Mouse (Mus musculus) A20 (cell line): ENCODE data around the gene Ralbp1.

ENCODE experiments used
- DNase-seq: peaks from one replicate; pipeline ENCODE4 v3.0.0-alpha.2; 2011; ENCODE audit warnings: low read depth, low spot score

The Ralbp1 gene

GRCm38 (mm10) chr17:65896016-65896415 is 10.4 kb upstream of the Ralbp1 start:
- no peak for DNase-seq

- no peak for DNase-seq
Observed at GRCm38 (mm10) chr17:65889476-65889875, 3.9 kb upstream of the Ralbp1 start.

GRCm38 (mm10) chr17:65886571-65886970 is 973 bp upstream of the Ralbp1 start:
- DNase-seq, result no peak

- no peak for DNase-seq
Observed at GRCm38 (mm10) chr17:65885398-65885696, 251 bp downstream of the Ralbp1 start.

- DNase-seq, result peak; percentile 98
Observed at GRCm38 (mm10) chr17:65884691-65885397, 754 bp downstream of the Ralbp1 start.

- DNase-seq, result peak; percentile 90
Observed at GRCm38 (mm10) chr17:65884061-65884669, 1.4 kb downstream of the Ralbp1 start.

GRCm38 (mm10) chr17:65877026-65877425 is 8.6 kb downstream of the Ralbp1 start:
- no peak for DNase-seq

- no peak for DNase-seq
Observed at GRCm38 (mm10) chr17:65873834-65874233, 11.8 kb downstream of the Ralbp1 start.

GRCm38 (mm10) chr17:65873156-65873555 is 12.4 kb downstream of the Ralbp1 start:
- no peak for DNase-seq

- peak; percentile 75 for DNase-seq
Observed at GRCm38 (mm10) chr17:65872652-65873051, 12.9 kb downstream of the Ralbp1 start.

GRCm38 (mm10) chr17:65872051-65872450 is 13.5 kb downstream of the Ralbp1 start:
- no peak for DNase-seq

GRCm38 (mm10) chr17:65871641-65872041 is 14.0 kb downstream of the Ralbp1 start:
- DNase-seq, result no peak

GRCm38 (mm10) chr17:65870146-65870545 is 15.5 kb downstream of the Ralbp1 start:
- peak; percentile 82 for DNase-seq

- no peak for DNase-seq
Observed at GRCm38 (mm10) chr17:65869720-65870119, 15.9 kb downstream of the Ralbp1 start.

GRCm38 (mm10) chr17:65867996-65868395 is 17.6 kb downstream of the Ralbp1 start:
- DNase-seq, result no peak

GRCm38 (mm10) chr17:65866201-65866600 is 19.4 kb downstream of the Ralbp1 start:
- DNase-seq, result no peak

GRCm38 (mm10) chr17:65865265-65865664 is 20.3 kb downstream of the Ralbp1 start:
- no peak for DNase-seq

- peak; percentile 60 for DNase-seq
Observed at GRCm38 (mm10) chr17:65864742-65865141, 20.9 kb downstream of the Ralbp1 start.

GRCm38 (mm10) chr17:65863830-65864229 is 21.8 kb downstream of the Ralbp1 start:
- DNase-seq, result no peak

- DNase-seq, result no peak
Observed at GRCm38 (mm10) chr17:65862579-65862978, 23.0 kb downstream of the Ralbp1 start.

GRCm38 (mm10) chr17:65857617-65858016 is 28.0 kb downstream of the Ralbp1 start:
- DNase-seq, result no peak

GRCm38 (mm10) chr17:65854006-65854405 is 31.6 kb downstream of the Ralbp1 start:
- no peak for DNase-seq

GRCm38 (mm10) chr17:65853326-65853725 is 32.3 kb downstream of the Ralbp1 start:
- no peak for DNase-seq

GRCm38 (mm10) chr17:65851749-65852148 is 33.8 kb downstream of the Ralbp1 start:
- DNase-seq, result peak; percentile 27
